Mouse (Mus musculus): Measurements from ENCODE around the gene Sycp2.

- TF ChIP-seq CTCF (IDR thresholded peaks at IDR 0.05): no peak
- TF ChIP-seq EP300 (IDR thresholded peaks at IDR 0.05): no peak
These were observed 21.9 kb upstream of the Sycp2 start for GRCm38 (mm10) chr2:178429426-178429825.
